Mouse (Mus musculus) MEL (cell line): Measurements from ENCODE around the gene Zfp182. TPM values are rescaled to one million over a fixed set of nuclear protein-coding genes. Genes with fewer than 3 reads are reported as not detected.

Experiments
- DNase-seq: peaks from one replicate; pipeline ENCODE4 v3.0.0; 2011; ENCODE audit warnings: low read depth, low spot score
- H3K27ac ChIP-seq: 2 replicates; pipeline ENCODE4 v1.5.1; 2012; ENCODE audit warnings: low read depth, mild to moderate bottlenecking, control low read depth, low read length, moderate library complexity; ENCODE audit not compliant: control insufficient read depth
- H3K27me3 ChIP-seq, 2 experiments: fragments of 150-350 bp in 1 of 2; sonication (generic) in 1 of 2; 2 replicates each; pipeline ENCODE4 v1.6.1; 2012; ENCODE audit warnings: low read length in 2 of 2, mild to moderate bottlenecking in 2 of 2, improper control_type of control experiment in 1 of 2, moderate library complexity in 1 of 2; ENCODE audit not compliant: insufficient read depth in 2 of 2, control insufficient read depth in 1 of 2
- H3K36me3 ChIP-seq, 2 experiments: 2 replicates each; pipeline ENCODE4 v1.6.1; 2012 to 2014; ENCODE audit warnings: low read length in 2 of 2, improper control_type of control experiment in 1 of 2, inconsistent platforms in 1 of 2, mild to moderate bottlenecking in 1 of 2; ENCODE audit not compliant: insufficient read depth in 2 of 2, control insufficient read depth in 1 of 2
- H3K4me1 ChIP-seq, 2 experiments: fragments of 150-350 bp in 1 of 2; sonication (generic) in 1 of 2; 2 replicates each; pipeline ENCODE4 v1.6.1; 2012; ENCODE audit warnings: low read length in 2 of 2, improper control_type of control experiment in 1 of 2, mild to moderate bottlenecking in 1 of 2; ENCODE audit not compliant: insufficient read depth in 2 of 2, control insufficient read depth in 1 of 2
- H3K4me3 ChIP-seq, 2 experiments: fragments of 150-350 bp in 1 of 2; sonication (generic) in 1 of 2; 2 replicates each; pipeline ENCODE4 v1.5.1; 2012; ENCODE audit warnings: low read depth in 2 of 2, low read length in 2 of 2, mild to moderate bottlenecking in 2 of 2, moderate library complexity in 2 of 2, control low read depth in 1 of 2, improper control_type of control experiment in 1 of 2; ENCODE audit not compliant: control insufficient read depth in 1 of 2, insufficient read depth in 1 of 2
- H3K79me2 ChIP-seq: 2 replicates; pipeline ENCODE4 v1.6.1; 2012; ENCODE audit warnings: mild to moderate bottlenecking, low read length, moderate library complexity; ENCODE audit not compliant: control insufficient read depth, poor library complexity, insufficient read depth
- H3K9ac ChIP-seq: 2 replicates; pipeline ENCODE4 v1.6.1; 2012; ENCODE audit warnings: low read depth, mild to moderate bottlenecking, control low read depth, low read length, moderate library complexity; ENCODE audit not compliant: control insufficient read depth, poor library complexity, severe bottlenecking
- H3K9me3 ChIP-seq: fragments of 150-350 bp; sonication (generic); replicated peaks from 2 replicates; pipeline ENCODE4 v1.6.1; 2012; ENCODE audit warnings: mild to moderate bottlenecking, low read length, improper control_type of control experiment, moderate library complexity; ENCODE audit not compliant: insufficient read depth
- E2F4 ChIP-seq: IDR thresholded peaks from 2 replicates; pipeline ENCODE4 v1.6.1; 2011; ENCODE audit warnings: low read depth, low read length, improper control_type of control experiment, borderline replicate concordance
- ELF1 ChIP-seq: IDR thresholded peaks from 2 replicates; pipeline ENCODE4 v1.6.1; 2014; ENCODE audit warnings: low read depth, mild to moderate bottlenecking, inconsistent platforms, low read length, improper control_type of control experiment, moderate library complexity
- EP300 ChIP-seq, 2 experiments: IDR thresholded peaks; 2 replicates each; pipeline ENCODE4 v1.6.1; 2011; ENCODE audit warnings: improper control_type of control experiment in 2 of 2, low read length in 2 of 2, low read depth in 1 of 2, mild to moderate bottlenecking in 1 of 2
- HCFC1 ChIP-seq: IDR thresholded peaks from 2 replicates; pipeline ENCODE4 v1.6.1; 2012; ENCODE audit warnings: low read depth, mild to moderate bottlenecking, inconsistent platforms, low read length, improper control_type of control experiment, moderate library complexity
- KAT2A ChIP-seq: conservative IDR thresholded peaks from 2 replicates; pipeline ENCODE4 v1.6.1; 2012; ENCODE audit warnings: low read depth, low read length, improper control_type of control experiment, inconsistent platforms
- MAFK ChIP-seq: IDR thresholded peaks from 2 replicates; pipeline ENCODE4 v1.6.1; 2011; ENCODE audit warnings: low read depth, mild to moderate bottlenecking, low read length, improper control_type of control experiment, borderline replicate concordance
- MYB ChIP-seq: IDR thresholded peaks from 2 replicates; pipeline ENCODE4 v1.6.1; 2011; ENCODE audit warnings: mild to moderate bottlenecking, low read depth, low read length, improper control_type of control experiment
- MYC ChIP-seq: IDR thresholded peaks from 2 replicates; pipeline ENCODE4 v1.6.1; 2011; ENCODE audit warnings: low read depth, mild to moderate bottlenecking, low read length, improper control_type of control experiment, moderate library complexity
- SMC3 ChIP-seq: IDR thresholded peaks from 2 replicates; pipeline ENCODE4 v1.6.1; 2011; ENCODE audit warnings: low read depth, low read length, improper control_type of control experiment
- TBP ChIP-seq: IDR thresholded peaks from 2 replicates; pipeline ENCODE4 v1.8.0; 2011; ENCODE audit warnings: low read depth, low read length, improper control_type of control experiment
- USF1 ChIP-seq: IDR thresholded peaks from 2 replicates; pipeline ENCODE4 v1.6.1; 2014; ENCODE audit warnings: low read depth, mild to moderate bottlenecking, inconsistent platforms, low read length, improper control_type of control experiment, moderate library complexity
- polyA plus RNA-seq, 2 experiments: library from polyadenylated mRNA; stranded (reverse) in 1 of 2; unstranded in 1 of 2; fragments of >175 nt in 1 of 2; fragments of >200 nt in 1 of 2; gene quantifications; 2 replicates each; pipeline versions ENCODE4 v1.2.1 to v1.2.4; 2012; ENCODE audit warnings: low replicate concordance in 2 of 2, low read depth in 1 of 2; ENCODE audit not compliant: insufficient read length in 2 of 2, insufficient read depth in 1 of 2, missing spikeins in 1 of 2
- total RNA-seq: library from RNA; depleted of rRNA; stranded (reverse); fragments of 300-350 nt; gene quantifications from 2 replicates; pipeline ENCODE4 v1.2.3, GENCODE M21; 2012

Zfp182 gene
- total and polyA plus RNA-seq, 3 experiments: 4.5 to 5.7 TPM; not detected in 1

GRCm38 (mm10) chrX:21061866-21062543 is at the start of gene Zfp182 (continued):
- TF ChIP-seq HCFC1 (peak; percentile 97), MYB (peak; percentile 78), E2F4 (peak; percentile 77; the same call in 1 of the 2 replicates), KAT2A (peak; percentile 86), USF1 (no peak)

- Histone ChIP-seq H3K9me3 (no peaks in the 10 kb centered on the region), H3K4me1 (no peaks in the 10 kb centered on the region), H3K36me3 (no peaks in the 10 kb centered on the region), H3K9ac (no peak overlapping the region), H3K4me3 (no peak overlapping the region), H3K27me3 (no peaks in the 10 kb centered on the region), H3K27ac (no peak overlapping the region), H3K79me2 (no peaks in the 10 kb centered on the region)
- no peak for TF ChIP-seq TBP
- no peak for DNase-seq
Measured at GRCm38 (mm10) chrX:21089867-21090239, 27.7 kb upstream of the Zfp182 start.

- no peaks in the 10 kb centered on the region for H3K36me3 ChIP-seq
- no peak within 1 kb of the TSS for H3K9ac ChIP-seq
- DNase-seq: no peak
- no peaks in the 10 kb centered on the region for H3K9me3 ChIP-seq
- H3K79me2 ChIP-seq: no peaks in the 10 kb centered on the region
- TF ChIP-seq MYC: no peak
- TF ChIP-seq SMC3: no peak
- TF ChIP-seq MAFK: no peak
- TF ChIP-seq EP300 (IDR thresholded peaks at IDR 0.05; ENCODE audit: low read depth in 1 of 2, low read length in 2 of 2): no peak
- TF ChIP-seq, all 39 proteins: peak for 0
- H3K4me3 ChIP-seq: no peak within 1 kb of the TSS
- no peaks in the 10 kb centered on the region for H3K4me1 ChIP-seq
- H3K27ac ChIP-seq: no peak within 1 kb of the TSS
- no peaks in the 10 kb centered on the region for H3K27me3 ChIP-seq
Measured at GRCm38 (mm10) chrX:21088983-21089866, 27.1 kb upstream of the Zfp182 start, which contains the start of gene Zfp300. TSS of gene Zfp300 (minus strand) at chrX:21089527.

- TF ChIP-seq HCFC1 (no peak), ELF1 (no peak)
- TF ChIP-seq, all 39 proteins: peak for 0
- DNase-seq: no peak
- no peaks in the 10 kb centered on the region for H3K9me3 ChIP-seq
- no peaks in the 10 kb centered on the region for H3K4me1 ChIP-seq
- no peak overlapping the region for H3K27ac ChIP-seq
- no peaks in the 10 kb centered on the region for H3K79me2 ChIP-seq
- no peaks in the 10 kb centered on the region for H3K36me3 ChIP-seq
- no peaks in the 10 kb centered on the region for H3K27me3 ChIP-seq
- H3K4me3 ChIP-seq: no peak overlapping the region
- H3K9ac ChIP-seq: no peak overlapping the region
Measured at GRCm38 (mm10) chrX:21088645-21088982, 26.5 kb upstream of the Zfp182 start.
